Mouse (Mus musculus): ENCODE measurements around the gene Gm49325.

Gene Gm49325

DNA sequence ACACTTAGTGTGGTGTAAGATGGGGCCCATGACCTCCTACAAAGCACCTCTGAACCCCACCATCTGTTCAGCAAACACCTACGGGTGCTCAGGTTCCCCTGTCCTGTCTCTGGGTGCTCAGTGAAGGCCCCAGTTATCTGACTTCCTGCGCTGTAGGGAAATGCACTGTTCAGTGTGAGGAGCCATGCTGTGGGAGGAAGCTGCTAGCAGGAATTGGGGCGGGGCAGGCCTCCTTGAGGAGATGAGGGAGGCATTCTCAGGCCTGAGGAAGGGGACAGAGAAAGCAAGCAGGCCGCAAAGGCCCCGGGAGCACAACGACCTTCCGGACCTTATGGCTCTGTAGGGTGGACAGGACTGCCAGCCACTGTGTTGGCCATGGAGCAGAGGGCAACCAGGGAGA is 16.9 kb upstream of the Gm49325 start:
- no peak for DNase-seq (ENCODE audit: low read depth, low spot score)

DNA sequence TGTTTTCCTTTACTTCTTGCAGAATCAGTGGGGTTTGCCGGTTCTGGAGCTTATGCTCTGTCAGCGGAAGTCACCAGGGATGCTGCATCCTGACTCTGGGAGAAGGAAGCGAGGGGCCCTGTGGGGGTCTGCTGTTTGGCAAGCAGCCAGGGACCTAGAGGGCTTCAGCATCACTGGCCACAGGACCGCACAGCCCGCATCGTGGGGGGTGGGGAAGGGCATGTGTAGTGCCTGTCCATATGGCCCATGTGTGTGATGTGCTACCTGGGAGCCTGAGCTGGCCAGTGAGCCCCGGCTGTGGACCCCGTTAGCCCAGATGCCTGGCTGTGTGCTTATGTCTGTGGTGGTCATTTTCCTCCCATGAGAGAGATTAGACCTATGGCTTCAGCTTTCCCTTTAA is 16.2 kb upstream of the Gm49325 start:
- no peak for DNase-seq (ENCODE audit: low read depth, low spot score)

DNA sequence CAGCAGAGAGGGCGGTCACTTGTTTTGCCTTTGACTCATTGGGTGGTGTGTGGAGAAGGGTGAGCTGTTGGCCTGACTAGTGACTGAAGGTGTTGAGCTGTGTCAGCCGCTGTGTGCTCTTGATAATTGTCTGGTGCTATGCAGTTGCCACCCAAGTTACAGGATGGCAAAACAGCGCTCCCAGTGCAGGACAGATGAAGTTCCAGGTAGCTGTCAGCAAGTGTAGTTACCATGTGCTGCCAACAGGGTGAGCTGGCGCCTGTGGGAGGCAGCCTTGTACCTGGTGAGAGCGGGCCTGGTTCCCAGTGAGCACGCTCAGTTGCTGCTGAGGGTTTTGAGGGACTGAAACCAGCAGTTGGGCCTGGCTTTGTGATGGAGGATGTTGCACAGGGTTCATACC is 15.2 kb upstream of the Gm49325 start:
- DNase-seq (ENCODE audit: low read depth, low spot score): peak; percentile 45

DNA sequence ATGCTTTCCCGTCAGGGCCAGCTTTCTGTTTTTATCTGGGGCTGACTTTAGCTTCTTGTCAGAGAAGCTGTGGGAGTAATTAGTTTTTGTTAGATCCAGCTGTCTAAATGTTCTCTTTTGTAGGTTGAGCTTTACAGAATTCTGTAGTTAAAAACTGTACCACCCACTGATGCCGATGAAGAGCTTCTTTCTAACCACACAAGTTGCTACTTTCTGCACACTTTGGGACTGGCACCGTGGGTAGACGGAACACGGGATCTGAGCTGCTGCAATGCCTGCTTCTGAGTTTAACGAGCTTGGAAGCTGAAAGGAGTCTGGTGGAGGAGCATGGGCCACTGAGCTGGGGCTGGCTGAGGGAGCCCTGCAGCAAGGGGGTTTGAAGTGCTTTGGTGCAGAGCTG is 14.5 kb upstream of the Gm49325 start:
- DNase-seq (ENCODE audit: low read depth, low spot score): no peak

DNA sequence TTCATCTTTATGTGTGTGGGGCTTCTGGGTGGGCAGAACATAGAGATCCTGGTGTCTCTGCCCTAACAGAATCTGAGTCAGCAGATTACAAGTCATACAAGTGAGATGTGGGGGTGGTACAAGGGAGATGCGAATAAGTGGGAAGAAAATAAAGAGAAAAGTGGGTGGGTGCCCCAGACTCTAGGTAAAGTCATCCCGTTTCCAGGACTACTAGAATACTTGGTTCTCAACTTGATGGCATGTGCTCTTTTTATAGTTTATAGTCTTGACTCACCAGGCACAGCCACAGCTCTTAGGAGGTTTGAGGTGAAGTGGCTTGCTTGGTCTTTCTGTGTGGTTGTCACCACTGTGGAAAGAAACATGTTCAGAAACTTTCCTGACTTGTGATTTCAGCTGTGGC is 9.9 kb upstream of the Gm49325 start:
- DNase-seq (ENCODE audit: low read depth, low spot score): no peak

DNA sequence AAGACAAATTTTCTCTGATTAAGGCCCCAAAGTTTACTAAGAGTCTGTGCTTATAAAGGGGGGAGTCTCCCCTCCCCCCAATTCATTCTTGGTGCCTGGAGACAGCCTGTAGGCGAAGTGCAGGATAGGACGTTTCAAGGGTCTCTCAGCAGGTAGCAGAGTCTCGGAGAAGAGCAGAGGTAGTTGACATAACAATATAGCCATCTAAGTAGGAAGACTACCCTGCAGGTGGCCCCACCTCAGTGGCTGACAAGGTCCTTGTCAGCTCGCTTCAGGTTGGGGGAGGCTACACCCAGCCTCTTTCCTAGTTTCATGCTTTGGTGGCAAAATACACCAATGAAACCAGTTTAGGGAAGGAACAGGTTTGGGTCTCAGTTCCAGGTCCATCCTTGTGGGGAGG is 3.0 kb upstream of the Gm49325 start:
- DNase-seq (ENCODE audit: low read depth, low spot score): no peak

DNA sequence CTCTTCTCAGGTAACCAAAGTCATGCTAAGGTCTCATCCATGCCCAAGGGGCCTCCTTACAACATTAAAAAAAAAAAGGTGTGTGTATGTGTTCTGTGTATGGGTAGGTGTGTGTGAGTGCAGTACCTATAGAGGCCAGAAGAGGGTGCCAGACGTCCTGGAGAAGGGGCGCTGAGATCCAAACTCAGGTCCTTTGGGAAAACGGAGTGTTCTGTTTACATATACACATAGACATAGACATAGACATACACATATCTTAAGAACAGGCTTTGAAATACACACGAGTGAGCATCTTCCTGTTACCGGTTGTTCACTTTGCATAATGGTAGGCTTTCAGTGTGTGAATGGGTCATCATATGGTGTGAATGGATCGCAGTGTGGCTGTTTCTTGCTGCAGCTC is 1.9 kb upstream of the Gm49325 start:
- DNase-seq (ENCODE audit: low read depth, low spot score): no peak

DNA sequence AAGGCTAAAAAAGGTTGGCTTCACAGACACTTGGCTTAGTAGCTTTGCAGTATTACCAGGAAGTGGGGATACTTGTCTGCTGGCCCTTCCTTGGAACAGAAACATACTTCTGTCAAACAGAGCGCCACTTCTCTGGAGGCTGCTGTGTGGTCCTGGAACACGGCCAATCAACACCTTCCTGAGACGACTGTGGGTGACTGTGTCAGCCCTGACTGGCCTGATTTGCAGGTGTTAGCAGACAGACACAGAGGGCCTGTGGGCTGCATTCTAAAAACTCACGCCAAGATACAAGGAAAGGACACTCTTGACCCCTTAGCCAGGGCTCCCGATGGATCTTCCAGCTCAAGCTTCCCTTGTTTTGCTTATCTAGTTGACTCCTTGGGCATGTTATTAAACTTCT is 1.0 kb upstream of the Gm49325 start:
- DNase-seq (ENCODE audit: low read depth, low spot score): no peak

DNA sequence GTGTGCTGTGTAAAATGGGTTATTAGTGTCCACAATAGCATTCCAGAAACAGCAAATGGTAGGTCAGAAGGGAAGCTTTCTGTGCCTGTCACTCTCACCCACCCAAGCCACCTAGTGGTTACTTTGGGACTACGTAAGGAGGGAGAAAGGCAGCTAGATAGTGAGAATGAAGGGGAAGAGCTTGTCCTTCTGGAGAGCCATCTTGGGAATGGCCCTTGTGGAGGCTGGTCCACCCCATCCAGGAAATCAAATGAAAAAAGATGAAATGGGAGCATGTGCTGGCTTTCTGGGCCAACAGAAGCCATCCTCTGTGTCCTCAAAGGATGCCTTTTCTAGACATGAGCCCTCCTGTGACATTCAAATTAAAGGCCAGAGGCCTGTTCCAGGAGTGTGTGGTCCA is 629 bp upstream of the Gm49325 start:
- DNase-seq (ENCODE audit: low read depth, low spot score): no peak

DNA sequence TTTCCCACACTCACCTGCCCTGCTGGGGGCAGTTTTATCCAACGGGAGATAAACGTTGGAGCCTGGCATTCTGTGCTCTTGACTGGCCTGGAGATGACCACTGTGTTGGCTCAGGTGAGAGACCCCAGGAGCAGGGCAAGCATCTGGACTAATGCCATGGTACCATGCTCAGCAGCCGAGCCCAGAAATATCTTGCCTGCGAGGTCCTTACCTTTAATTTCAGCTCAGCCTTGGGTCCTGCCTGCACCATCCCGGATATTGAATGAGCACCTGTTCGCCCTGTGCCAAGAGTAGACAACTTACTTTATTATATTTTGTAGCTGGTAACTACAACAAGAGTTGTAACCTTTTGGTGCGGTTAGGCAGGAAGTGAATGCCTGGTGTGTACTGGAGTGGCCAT is 858 bp downstream of the Gm49325 start:
- no peak for DNase-seq (ENCODE audit: low read depth, low spot score)

DNA sequence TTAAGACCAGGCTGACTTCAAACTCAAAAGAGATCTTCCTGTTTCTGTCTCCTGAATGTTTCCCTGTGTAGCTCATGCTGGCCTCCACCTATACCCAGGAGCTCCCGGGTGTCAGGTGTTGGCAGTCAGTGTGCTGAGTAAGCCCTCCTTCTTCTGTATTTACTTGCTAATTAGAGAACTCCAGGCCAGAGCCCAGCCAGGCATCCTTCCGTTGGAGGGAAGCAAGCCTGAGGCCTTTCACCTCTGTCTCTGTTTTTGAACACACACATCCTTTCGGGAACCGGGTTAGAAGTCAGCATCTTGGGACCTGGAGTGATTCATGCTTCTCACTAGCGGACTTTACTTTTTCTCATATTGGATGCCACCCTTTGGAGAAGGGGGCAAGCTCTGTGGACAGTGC is 1.4 kb downstream of the Gm49325 start:
- no peak for DNase-seq (ENCODE audit: low read depth, low spot score)

DNA sequence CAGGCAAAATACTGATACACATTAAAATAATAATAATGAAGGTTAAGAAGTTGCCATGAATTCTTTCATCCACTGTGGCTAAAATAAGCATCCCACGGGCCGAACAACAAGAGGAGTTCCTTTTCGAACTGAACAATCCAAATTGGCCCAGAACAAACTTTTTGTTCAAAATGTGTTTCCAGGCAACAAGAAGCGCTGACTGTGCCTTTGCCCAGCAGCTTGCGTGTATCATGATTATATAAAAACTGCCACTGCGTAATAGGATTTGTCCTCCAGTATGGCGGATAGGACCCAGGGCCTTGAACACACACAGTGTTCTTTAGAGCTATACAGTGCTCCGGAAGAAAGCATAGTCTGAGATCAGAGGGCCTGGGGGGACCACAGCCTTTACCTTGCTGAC is 2.6 kb downstream of the Gm49325 start:
- DNase-seq (ENCODE audit: low read depth, low spot score): no peak

DNA sequence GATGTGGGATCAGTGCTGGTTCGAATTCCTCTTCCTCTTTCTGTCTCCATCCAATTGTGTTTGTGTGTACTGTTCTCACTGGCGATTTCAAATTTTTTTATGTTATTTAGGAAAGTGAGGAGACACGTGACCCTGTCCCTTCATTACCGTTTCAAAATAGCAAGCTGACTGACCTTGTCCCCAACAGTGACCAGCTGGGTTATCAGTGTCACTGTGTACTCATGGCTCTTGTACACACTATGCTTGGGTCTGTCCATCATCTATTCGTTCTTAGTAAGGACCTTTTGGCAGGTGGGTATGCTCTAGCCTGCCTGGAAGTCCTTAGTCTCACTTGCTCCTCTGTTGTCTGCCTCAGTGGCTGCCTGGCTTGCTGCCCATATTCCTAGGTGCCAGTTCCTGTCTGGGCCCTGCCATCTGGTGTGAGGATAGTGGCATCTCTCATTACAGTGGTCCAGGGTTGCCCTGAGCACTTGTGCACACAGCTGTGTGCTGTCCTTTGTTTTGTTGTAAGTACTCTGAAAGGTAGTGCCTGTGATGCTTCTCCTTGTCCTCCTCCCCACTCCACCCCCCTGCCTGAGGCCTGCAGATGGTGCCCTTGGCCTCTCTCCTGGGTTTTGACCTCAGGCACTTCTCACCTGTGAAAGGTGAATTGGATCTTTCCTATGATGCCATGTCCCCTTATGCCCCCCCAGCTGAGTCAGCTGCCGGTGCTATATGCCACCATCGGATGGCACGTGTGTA is 4.4 kb downstream of the Gm49325 start:
- DNase-seq (ENCODE audit: low read depth, low spot score): no peak

DNA sequence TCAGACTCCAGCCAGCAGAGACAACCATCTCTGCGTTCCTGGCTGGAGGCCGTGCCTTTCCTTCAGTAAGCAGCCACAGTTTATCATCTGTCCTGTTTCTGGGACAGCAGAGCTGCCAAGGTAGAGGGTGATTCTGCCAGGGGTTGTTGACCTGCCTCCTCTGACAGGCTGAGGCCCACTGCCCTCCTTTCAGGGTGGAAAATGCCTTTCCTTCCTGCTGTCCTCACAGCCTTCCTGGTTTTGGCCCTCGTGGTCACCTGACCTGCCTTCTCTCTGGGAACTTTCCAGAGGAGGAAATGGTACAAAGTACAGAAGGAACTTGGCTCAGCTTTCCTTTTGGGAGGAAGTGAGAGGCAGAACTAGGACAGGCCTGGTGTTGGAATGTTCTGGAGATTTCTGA is 7.4 kb downstream of the Gm49325 start:
- no peak for DNase-seq (ENCODE audit: low read depth, low spot score)

DNA sequence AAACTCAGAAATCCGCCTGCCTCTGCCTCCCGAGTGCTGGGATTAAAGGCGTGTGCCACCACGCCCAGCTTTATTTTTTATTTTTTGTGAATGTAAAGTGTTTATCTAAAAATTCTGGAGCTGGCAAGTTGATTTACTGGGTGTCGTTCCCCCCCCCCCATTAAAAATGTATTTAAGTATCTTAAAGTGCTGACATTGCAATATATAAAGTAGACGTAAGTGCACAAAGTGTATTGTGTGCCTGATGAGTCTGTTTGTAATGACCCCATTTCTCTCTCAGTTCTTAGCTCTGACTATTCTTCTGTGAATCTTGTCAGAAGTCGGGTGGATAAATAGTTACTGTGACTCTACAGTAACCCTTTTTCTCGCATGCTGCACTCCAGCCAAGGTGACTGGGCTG is 9.7 kb downstream of the Gm49325 start:
- no peak for DNase-seq (ENCODE audit: low read depth, low spot score)

DNA sequence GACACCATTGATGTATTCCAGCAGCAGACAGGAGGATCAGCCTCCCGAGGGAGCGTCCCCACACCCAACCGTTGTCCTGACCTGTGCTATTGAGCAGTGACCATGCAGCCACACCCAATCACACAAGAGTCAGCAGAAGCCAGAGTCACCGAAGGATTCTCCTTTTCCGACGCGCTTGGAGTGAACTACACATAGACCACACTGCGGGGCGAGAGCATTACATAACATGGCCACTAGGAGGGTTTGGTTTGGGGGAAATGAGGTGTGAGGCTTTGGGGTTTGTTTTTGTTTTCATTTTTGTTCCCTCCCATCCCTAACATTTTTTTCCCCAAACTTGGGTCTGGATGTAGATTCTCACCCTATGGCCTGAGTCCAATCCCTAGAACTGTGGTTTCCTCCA is 10.2 kb downstream of the Gm49325 start:
- DNase-seq (ENCODE audit: low read depth, low spot score): no peak

DNA sequence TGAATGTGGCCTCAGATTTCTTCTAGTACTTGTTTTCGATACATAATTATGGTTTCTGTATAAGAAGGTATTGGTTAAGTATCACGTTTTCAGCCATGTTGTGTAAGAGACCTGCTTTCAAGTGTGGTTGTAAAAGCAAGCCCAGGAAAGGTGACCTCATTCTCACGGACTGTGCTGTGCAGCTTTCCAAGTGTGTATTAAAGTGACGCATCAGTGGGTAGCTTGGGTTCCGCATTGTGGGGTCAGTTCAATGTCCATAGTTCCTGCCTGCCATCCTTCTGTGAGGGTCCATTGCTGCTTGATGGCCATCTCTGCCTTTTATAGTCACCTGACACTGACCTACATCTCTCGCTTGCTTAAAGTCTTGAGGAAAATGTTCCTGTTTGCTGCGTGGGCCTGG is 10.9 kb downstream of the Gm49325 start:
- DNase-seq (ENCODE audit: low read depth, low spot score): no peak

DNA sequence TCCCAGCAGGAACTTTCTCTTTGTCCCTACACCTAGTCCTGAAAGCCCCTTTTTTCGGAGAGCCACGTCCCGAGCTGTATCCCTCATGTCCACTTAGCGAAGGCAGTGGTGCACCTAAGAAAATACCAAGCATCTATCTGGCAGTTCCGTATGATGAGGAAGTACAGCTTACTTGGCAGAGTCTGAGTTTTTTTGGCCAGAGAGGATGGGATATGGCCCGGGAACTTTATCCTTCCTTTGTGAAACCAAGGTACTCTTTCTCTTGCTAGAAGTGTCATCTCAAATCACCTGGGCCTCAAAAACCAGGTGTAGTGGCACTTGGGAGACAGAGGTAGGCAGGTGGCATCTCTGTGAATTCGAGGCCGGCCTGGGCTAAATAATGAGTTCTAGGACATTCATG is 15.5 kb downstream of the Gm49325 start:
- DNase-seq (ENCODE audit: low read depth, low spot score): no peak

DNA sequence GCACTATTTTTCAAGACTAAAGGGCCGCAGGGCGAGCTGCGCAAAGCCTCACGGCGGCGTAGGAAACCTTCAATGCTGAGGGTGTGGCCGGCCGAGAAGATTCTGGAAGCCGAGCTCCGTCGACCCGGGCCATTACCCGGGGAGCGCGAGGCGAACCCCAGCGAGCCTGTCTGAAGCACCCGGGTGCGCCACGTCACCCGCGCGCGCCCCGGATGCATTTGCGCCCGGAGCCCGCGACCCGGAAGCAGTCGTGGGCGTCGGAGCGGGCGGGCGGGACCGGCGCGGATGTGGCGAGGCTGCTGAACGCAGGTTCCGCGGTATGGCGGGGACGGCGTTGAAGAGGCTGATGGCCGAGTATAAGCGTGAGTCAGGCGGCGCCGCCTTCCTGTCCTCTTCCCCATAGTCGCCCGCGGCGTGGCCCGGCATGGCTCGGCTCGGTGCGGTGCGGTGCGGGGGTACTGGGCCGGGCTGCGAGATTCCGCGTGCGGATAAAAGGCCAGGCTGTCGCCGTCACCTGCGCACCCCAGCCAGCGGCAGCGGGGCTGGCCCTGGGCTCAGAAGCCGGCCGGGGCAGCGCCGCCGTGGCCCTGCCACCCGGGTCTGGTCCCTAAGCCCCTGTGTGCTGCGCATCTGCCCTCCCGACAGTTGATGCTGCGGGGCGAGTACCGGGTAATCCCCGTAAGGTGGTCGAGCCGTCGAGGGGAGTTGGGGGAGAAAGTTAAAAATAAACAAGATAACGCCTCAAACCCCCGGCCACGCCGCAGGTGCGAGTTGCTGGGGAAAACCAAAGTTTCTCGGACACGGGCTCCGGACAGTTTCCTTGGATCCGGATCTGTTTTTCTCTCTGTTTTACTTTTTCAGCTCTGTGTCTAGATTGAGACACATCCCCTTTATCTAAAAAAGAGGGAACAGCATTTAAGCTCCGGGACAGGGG is 16.3 kb downstream of the Gm49325 start, which contains the start of gene Ube2g2:
Gene Ube2g2, plus strand, starts transcription at position 221 of the 934 bp plus-strand sequence.
- peak; percentile 84 for DNase-seq (ENCODE audit: low read depth, low spot score)

DNA sequence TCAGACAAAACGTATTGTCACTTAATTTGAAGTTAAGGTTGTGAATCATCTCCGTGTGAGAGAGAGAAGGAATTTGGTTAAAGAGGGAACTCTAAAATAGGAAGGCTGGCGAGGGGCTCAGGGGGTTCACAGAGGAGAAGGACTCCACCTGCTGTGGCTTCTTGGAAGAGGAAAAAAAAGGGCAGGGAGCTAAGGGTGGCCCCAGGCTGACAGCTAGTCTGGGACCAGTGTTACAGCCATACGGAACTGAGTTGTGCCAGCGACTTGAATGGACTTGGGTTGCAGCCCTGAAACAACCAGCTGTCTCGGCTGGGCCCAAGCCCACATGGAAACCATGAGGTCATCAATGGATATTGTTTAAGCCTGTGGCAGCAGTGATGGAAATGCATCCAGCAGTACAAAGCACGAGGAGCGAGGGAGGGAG is 17.1 kb downstream of the Gm49325 start:
- DNase-seq (ENCODE audit: low read depth, low spot score): no peak

DNA sequence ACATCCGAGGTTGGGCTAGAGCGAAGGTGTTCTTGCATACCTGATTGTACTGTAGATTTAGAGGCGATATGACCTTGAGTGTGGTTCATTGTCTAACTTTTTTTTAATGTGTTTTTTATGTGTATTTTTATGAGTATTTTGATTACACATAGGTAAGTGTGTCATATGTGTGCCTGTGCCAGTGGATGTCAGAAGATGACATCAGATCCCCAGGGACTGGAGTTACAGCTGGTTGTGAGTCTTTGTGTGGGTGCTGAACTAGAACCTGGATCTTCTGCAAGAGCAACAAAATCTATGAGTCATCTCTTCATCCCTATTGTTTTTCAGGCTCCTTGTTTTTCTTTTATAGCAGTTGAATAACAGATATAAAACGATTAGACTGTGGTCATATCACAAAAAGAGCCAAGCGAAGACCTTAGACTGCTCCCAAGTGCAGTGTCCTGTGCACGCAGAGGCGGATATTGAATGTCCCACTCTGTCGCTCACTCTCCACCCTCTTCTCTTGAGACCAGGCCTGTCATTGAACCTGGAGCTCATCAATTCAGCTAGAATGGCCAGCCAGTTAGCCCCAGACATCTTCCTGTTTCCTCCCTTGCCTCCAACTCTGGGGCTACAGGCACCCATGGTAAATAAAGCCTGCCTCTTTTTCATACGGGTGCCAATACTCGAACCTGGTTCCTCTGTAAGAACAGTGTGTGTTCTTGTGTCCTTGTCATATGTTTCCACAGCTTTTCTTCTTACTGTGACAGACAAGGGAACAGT is 17.8 kb downstream of the Gm49325 start:
- no peak for DNase-seq (ENCODE audit: low read depth, low spot score)

DNA sequence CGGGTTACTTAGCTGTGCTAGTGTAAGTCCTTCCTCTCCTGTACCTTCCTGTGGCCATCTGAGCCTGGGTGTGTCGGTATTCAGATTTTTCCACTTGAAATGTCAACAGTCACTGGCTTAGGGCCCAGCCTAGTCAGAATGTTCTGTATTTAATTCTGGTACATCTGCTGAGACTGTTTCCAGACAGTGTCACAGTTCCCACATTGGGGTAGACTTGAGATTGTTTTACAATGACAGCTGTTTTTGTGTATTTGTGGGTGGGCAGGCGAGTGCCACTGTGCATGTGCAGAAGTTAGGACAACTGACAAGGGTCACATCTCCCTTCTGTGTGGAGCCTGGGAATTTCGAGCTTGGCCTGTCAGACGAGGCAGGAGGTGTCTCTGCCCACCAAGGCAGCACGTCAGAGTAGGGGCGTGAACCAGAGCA is 18.6 kb downstream of the Gm49325 start:
- DNase-seq (ENCODE audit: low read depth, low spot score): no peak

Measured in embryo, embryonic 11.5 days (tissue).